Comparison of ENCODE assay signal across 8 mouse cellular contexts in the genomic region with DNA sequence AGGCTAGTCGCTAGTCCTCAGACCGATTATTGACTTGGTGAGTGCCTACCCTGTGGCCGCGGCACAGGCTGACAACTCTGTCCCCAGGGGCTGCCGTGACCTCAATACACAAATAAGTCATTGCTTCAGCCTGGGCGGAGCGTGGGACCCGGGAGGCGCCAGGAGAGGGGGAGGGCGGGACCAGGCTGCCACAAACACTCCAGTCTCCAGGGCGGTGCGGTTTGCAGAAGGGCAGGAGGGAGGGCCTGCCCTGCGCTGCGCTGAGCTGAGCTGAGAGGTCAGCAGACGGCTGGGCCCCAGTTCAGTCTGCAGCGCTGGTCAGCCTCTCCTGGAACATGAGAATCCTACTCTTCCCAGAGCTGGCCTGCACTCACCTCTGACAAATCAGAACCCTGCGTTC. TPM values are rescaled to one million over a fixed set of nuclear protein-coding genes. Genes with fewer than 3 reads are reported as not detected.
DNase-seq lines count a peak whose midpoint lies in the region; ATAC-seq and TF ChIP-seq lines count a peak whose summit lies in the region.

No protein-coding gene starts in this region.

- H3K4me2 ChIP-seq in limb, embryonic 11.5 days (ENCODE audit: low read depth, severe bottlenecking): peak overlapping the region; percentile 39; the same call in 1 of the 2 replicates
- peak overlapping the region; percentile 57 for H3K4me2 ChIP-seq in midbrain, embryonic 13.5 days (replicated peaks)

- peaks cover 28% of the 10 kb centered on the region for H3K4me1 ChIP-seq in embryonic facial prominence, embryonic 10.5 days
- no peaks in the 10 kb centered on the region; the same call in 1 of the 2 replicates for H3K4me1 ChIP-seq in kidney, adult 2 months (ENCODE audit: control insufficient read depth, insufficient read depth, low read length)
- H3K4me1 ChIP-seq in limb, embryonic 11.5 days (ENCODE audit: control insufficient read depth, insufficient read depth, low read length): peaks cover 5% of the 10 kb centered on the region; the same call in 1 of the 2 replicates
- peaks cover 19% of the 10 kb centered on the region for H3K4me1 ChIP-seq in midbrain, embryonic 13.5 days (replicated peaks)
- H3K4me1 ChIP-seq in small intestine, adult 2 months (ENCODE audit: control insufficient read depth, insufficient read depth, insufficient read length, low read length): peaks cover 18% of the 10 kb centered on the region; the same call in 1 of the 2 replicates

- ATAC-seq in limb, embryonic 11.5 days (ENCODE audit: insufficient number of reproducible peaks, low FRiP score, low TSS enrichment, low read depth): peak; percentile 88
- ATAC-seq in midbrain, embryonic 13.5 days: peak; percentile 96

- no peak overlapping the region; the same call in none of the 2 replicates for H3K9ac ChIP-seq in limb, embryonic 11.5 days (ENCODE audit: low read length)
- peak overlapping the region; percentile 51; the same call in 1 of the 2 replicates for H3K9ac ChIP-seq in midbrain, embryonic 13.5 days (replicated peaks)

- H3K4me3 ChIP-seq in embryonic facial prominence, embryonic 10.5 days: peak overlapping the region; percentile 47
- no peak overlapping the region for H3K4me3 ChIP-seq in kidney, adult 2 months (ENCODE audit: insufficient read depth, low read depth, low read length)
- peak overlapping the region; percentile 10; the same call in 1 of the 2 replicates for H3K4me3 ChIP-seq in limb, embryonic 11.5 days (ENCODE audit: low read depth, low read length)
- H3K4me3 ChIP-seq in midbrain, embryonic 13.5 days (replicated peaks): peak overlapping the region; percentile 26
- peak overlapping the region; percentile 45 for H3K4me3 ChIP-seq in small intestine, adult 2 months (ENCODE audit: low read depth, low read length)

- no peaks in the 10 kb centered on the region for H3K9me3 ChIP-seq in embryonic facial prominence, embryonic 10.5 days
- H3K9me3 ChIP-seq in limb, embryonic 11.5 days (ENCODE audit: control insufficient read depth, low read length): no peaks in the 10 kb centered on the region
- no peaks in the 10 kb centered on the region for H3K9me3 ChIP-seq in midbrain, embryonic 13.5 days

- peaks cover 4% of the 10 kb centered on the region for H3K27me3 ChIP-seq in embryonic facial prominence, embryonic 10.5 days (replicated peaks; ENCODE audit: low read depth, poor library complexity, severe bottlenecking)
- H3K27me3 ChIP-seq in kidney, adult 2 months (replicated peaks; ENCODE audit: control insufficient read depth, insufficient read depth, low read length): no peaks in the 10 kb centered on the region
- no peaks in the 10 kb centered on the region for H3K27me3 ChIP-seq in limb, embryonic 11.5 days (ENCODE audit: control insufficient read depth, insufficient read depth, low read length)
- H3K27me3 ChIP-seq in midbrain, embryonic 13.5 days: no peaks in the 10 kb centered on the region
- H3K27me3 ChIP-seq in small intestine, adult 2 months (ENCODE audit: control insufficient read depth, insufficient read depth, low read length): no peaks in the 10 kb centered on the region

- under 1% methylated on average over 17 of the region's 17 CpGs for WGBS in embryonic facial prominence, embryonic 10.5 days
- 2% methylated on average over 17 of the region's 17 CpGs for WGBS in kidney, adult 2 months
- 0% methylated on average over 17 of the region's 17 CpGs for WGBS in limb, embryonic 11.5 days
- under 1% methylated on average over 16 of the region's 17 CpGs for WGBS in midbrain, embryonic 13.5 days
- under 1% methylated on average over 17 of the region's 17 CpGs for WGBS in small intestine, adult 2 months

- TF ChIP-seq POLR2A in kidney, adult 2 months (IDR thresholded peaks at IDR 0.05; ENCODE audit: low read depth, low read length): no peak
- TF ChIP-seq POLR2A in small intestine, adult 2 months (IDR thresholded peaks at IDR 0.05; ENCODE audit: low read depth, low read length): peak; percentile 65; the same call in 1 of the 2 replicates

- peak overlapping the region; percentile 84 for H3K27ac ChIP-seq in embryonic facial prominence, embryonic 10.5 days (replicated peaks)
- peak overlapping the region; percentile 54; the same call in 1 of the 2 replicates for H3K27ac ChIP-seq in kidney, adult 2 months (ENCODE audit: insufficient read depth, low read depth, low read length)
- H3K27ac ChIP-seq in limb, embryonic 11.5 days (replicated peaks; ENCODE audit: low read depth, low read length): peak overlapping the region; percentile 54
- peak overlapping the region; percentile 65; the same call in 1 of the 2 replicates for H3K27ac ChIP-seq in midbrain, embryonic 13.5 days
- H3K27ac ChIP-seq in small intestine, adult 2 months (ENCODE audit: insufficient read depth, low read depth, low read length): peak overlapping the region; percentile 78

- TF ChIP-seq CTCF in kidney, adult 2 months (conservative IDR thresholded peaks at IDR 0.05; ENCODE audit: insufficient read depth, insufficient read length, low read depth, low read length): no peak
- TF ChIP-seq CTCF in small intestine, adult 2 months (IDR thresholded peaks at IDR 0.05; ENCODE audit: extremely low read depth, insufficient read length, insufficient replicate concordance, low read depth, low read length): no peak

- DNase-seq in thymus, postnatal 14 days: peak; percentile 32
- DNase-seq in thymus, postnatal 0 days (ENCODE audit: low spot score): no peak
- peak; percentile 93 for DNase-seq in embryonic facial prominence, embryonic 10.5 days (ENCODE audit: low spot score)
- peak; percentile 92 to 95 for DNase-seq in heart, adult 18-20 months
- peak; percentile 92 for DNase-seq in kidney, adult 2 months
- DNase-seq in limb, embryonic 11.5 days (ENCODE audit: low spot score): peak; percentile 86

- H3K36me3 ChIP-seq in embryonic facial prominence, embryonic 10.5 days (replicated peaks): no peaks in the 10 kb centered on the region
- H3K36me3 ChIP-seq in kidney, adult 2 months (ENCODE audit: control insufficient read depth, insufficient read depth, low read length): no peaks in the 10 kb centered on the region
- no peaks in the 10 kb centered on the region for H3K36me3 ChIP-seq in limb, embryonic 11.5 days (ENCODE audit: control insufficient read depth, insufficient read depth, low read length)
- no peaks in the 10 kb centered on the region for H3K36me3 ChIP-seq in midbrain, embryonic 13.5 days
- H3K36me3 ChIP-seq in small intestine, adult 2 months (ENCODE audit: control insufficient read depth, insufficient read depth, low read length): no peaks in the 10 kb centered on the region

RNA-seq across cellular contexts. Expression of a gene that starts 57.2 kb away (rescaled TPM):
- 1.7 TPM in 2 replicates for polyA plus RNA-seq in thymus, postnatal 0 days (2015; fragmentation: Nextera tagmentation; extraction: Ambion mirVana)
- polyA plus RNA-seq in embryonic facial prominence, embryonic 10.5 days (2016; fragmentation: Nextera tagmentation; extraction: Ambion mirVana): 30.2 and 32.2 TPM in 2 replicates
- 1 to 10 TPM; 3.9 to 4.1 TPM for total RNA-seq in heart, adult 18-20 months (2021)
- 3.1 and 3.8 TPM in 2 replicates for polyA plus RNA-seq in kidney, adult 2 months (2012; rRNA removed)
- 30.0 and 31.1 TPM in 2 replicates for polyA plus RNA-seq in limb, embryonic 11.5 days (2014; fragmentation: Nextera tagmentation; extraction: Ambion mirVana)
- polyA plus RNA-seq in midbrain, embryonic 13.5 days (2015; fragmentation: Nextera tagmentation; extraction: Ambion mirVana): 149 and 151 TPM in 2 replicates
- polyA plus RNA-seq in small intestine, adult 2 months (2012; rRNA removed): 64.1 and 381 TPM in 2 replicates
